Mouse (Mus musculus) midbrain, embryonic 16.5 days (tissue): ENCODE data around the gene Sult2b1. TPM values are rescaled to one million over a fixed set of nuclear protein-coding genes. Genes with fewer than 3 reads are reported as not detected.

ENCODE experiments used
- ATAC-seq: fragments of 200-750 bp; cut with Nextera tagmentation; 2 replicates; pipeline ENCODE4 v1.8.0; 2017; ENCODE audit warnings: moderate TSS enrichment
- H3K27ac ChIP-seq: fragments of 300-500 bp; sonication (generic); 2 replicates; pipeline ENCODE4 v1.5.1; 2014; ENCODE audit warnings: mild to moderate bottlenecking, low read length, mixed read lengths
- H3K27me3 ChIP-seq: fragments of 300-500 bp; sonication (generic); 2 replicates; pipeline ENCODE4 v1.6.1; 2014; ENCODE audit warnings: low read depth, low read length, mixed read lengths; ENCODE audit not compliant: control insufficient read depth, insufficient read depth
- H3K36me3 ChIP-seq: fragments of 300-500 bp; sonication (generic); 2 replicates; pipeline ENCODE4 v1.6.1; 2014; ENCODE audit warnings: mild to moderate bottlenecking, low read length, moderate library complexity, mixed read lengths; ENCODE audit not compliant: control insufficient read depth, insufficient read depth
- H3K4me1 ChIP-seq: fragments of 300-500 bp; sonication (generic); 2 replicates; pipeline ENCODE4 v1.6.1; 2014; ENCODE audit warnings: mild to moderate bottlenecking, low read length, mixed read lengths; ENCODE audit not compliant: control insufficient read depth, insufficient read depth
- H3K4me2 ChIP-seq: fragments of 300-500 bp; sonication (generic); 2 replicates; pipeline ENCODE4 v1.6.1; 2014; ENCODE audit warnings: mild to moderate bottlenecking, low read length, mixed read lengths
- H3K4me3 ChIP-seq: fragments of 300-500 bp; sonication (generic); 2 replicates; pipeline ENCODE4 v1.5.1; 2014; ENCODE audit warnings: low read depth, mild to moderate bottlenecking, low read length, moderate library complexity, mixed read lengths
- H3K9ac ChIP-seq: fragments of 300-500 bp; sonication (generic); 2 replicates; pipeline ENCODE4 v1.6.1; 2014; ENCODE audit warnings: low read depth, low read length, mixed read lengths
- H3K9me3 ChIP-seq: fragments of 300-500 bp; sonication (generic); replicated peaks from 2 replicates; pipeline ENCODE4 v1.6.1; 2014; ENCODE audit warnings: mild to moderate bottlenecking, low read length, mixed read lengths; ENCODE audit not compliant: control insufficient read depth, poor library complexity, severe bottlenecking
- WGBS: fragments of 180-500 bp; shearing (Covaris S2); extraction: QIAGEN DNeasy Blood & Tissue Kit; methylation state at CpG from one replicate; pipeline ENCODE4 v1.1.7; 2014; 5-methylcytosine and 5-hydroxymethylcytosine counted together
- polyA plus RNA-seq: library from polyadenylated mRNA; unstranded; fragments of >200 nt; fragmentation: Nextera tagmentation; extraction: Ambion mirVana; gene quantifications from 2 replicates; pipeline ENCODE4 v1.2.1, GENCODE M21; 2015

Sult2b1 gene
- polyA plus RNA-seq, 1 experiment from 2014 or later, result 6.4 TPM

GRCm38 (mm10) chr7:45808471-45808870 lies 24.0 kb upstream of the Sult2b1 start:
- Histone ChIP-seq H3K27me3 (no peaks in the 10 kb centered on the region), H3K27ac (peak overlapping the region; percentile 35; the same call in 1 of the 2 replicates), H3K9ac (no peak overlapping the region), H3K36me3 (peaks cover 50% of the 10 kb centered on the region), H3K9me3 (no peaks in the 10 kb centered on the region), H3K4me3 (no peak overlapping the region), H3K4me1 (peaks cover 18% of the 10 kb centered on the region), H3K4me2 (no peak overlapping the region)
- ATAC-seq, result no peak
- 37% methylated on average over 11 of the region's 11 CpGs for WGBS

- peaks cover 45% of the 10 kb centered on the region for H3K36me3 ChIP-seq
- no peak overlapping the region for H3K4me2 ChIP-seq
- H3K27me3 ChIP-seq, result no peaks in the 10 kb centered on the region
- peak overlapping the region; percentile 5; the same call in 1 of the 2 replicates for H3K27ac ChIP-seq
- no peak overlapping the region for H3K9ac ChIP-seq
- no peaks in the 10 kb centered on the region for H3K9me3 ChIP-seq
- no peak overlapping the region for H3K4me3 ChIP-seq
- WGBS, result 61% methylated on average over 5 of the region's 5 CpGs
- peaks cover 6% of the 10 kb centered on the region; the same call in 1 of the 2 replicates for H3K4me1 ChIP-seq
- ATAC-seq, result no peak
Measured at GRCm38 (mm10) chr7:45805941-45806340, 21.5 kb upstream of the Sult2b1 start.

GRCm38 (mm10) chr7:45802551-45802950 lies 18.1 kb upstream of the Sult2b1 start:
- Histone ChIP-seq H3K36me3 (peaks cover 20% of the 10 kb centered on the region), H3K9me3 (no peaks in the 10 kb centered on the region), H3K4me2 (no peak overlapping the region), H3K27me3 (no peaks in the 10 kb centered on the region), H3K4me1 (peaks cover 20% of the 10 kb centered on the region), H3K27ac (no peak overlapping the region), H3K9ac (no peak overlapping the region), H3K4me3 (no peak overlapping the region)
- WGBS, result 92% methylated on average over 6 of the region's 6 CpGs
- no peak for ATAC-seq

GRCm38 (mm10) chr7:45801348-45801747 lies 16.9 kb upstream of the Sult2b1 start:
- ATAC-seq, result peak; percentile 49; the same call in 1 of the 2 replicates
- Histone ChIP-seq H3K4me3 (no peak overlapping the region), H3K27ac (peak overlapping the region; percentile 56), H3K4me1 (peaks cover 23% of the 10 kb centered on the region), H3K36me3 (peaks cover 16% of the 10 kb centered on the region), H3K27me3 (no peaks in the 10 kb centered on the region), H3K9me3 (no peaks in the 10 kb centered on the region), H3K9ac (no peak overlapping the region), H3K4me2 (no peak overlapping the region)
- 2% methylated on average over 12 of the region's 12 CpGs for WGBS

- no peak overlapping the region for H3K4me2 ChIP-seq
- no peak for ATAC-seq
- H3K36me3 ChIP-seq, result peaks cover 16% of the 10 kb centered on the region
- peak overlapping the region; percentile 56 for H3K27ac ChIP-seq
- H3K4me1 ChIP-seq, result peaks cover 23% of the 10 kb centered on the region
- no peak overlapping the region for H3K4me3 ChIP-seq
- no peak overlapping the region for H3K9ac ChIP-seq
- 23% methylated on average over 19 of the region's 25 CpGs for WGBS
- no peaks in the 10 kb centered on the region for H3K9me3 ChIP-seq
- H3K27me3 ChIP-seq, result no peaks in the 10 kb centered on the region
Measured at GRCm38 (mm10) chr7:45800546-45801204, 16.2 kb upstream of the Sult2b1 start.

- H3K9ac ChIP-seq, result no peak overlapping the region
- no peaks in the 10 kb centered on the region; the same call in 1 of the 2 replicates for H3K27me3 ChIP-seq
- H3K36me3 ChIP-seq, result peaks cover 22% of the 10 kb centered on the region
- H3K4me3 ChIP-seq, result no peak overlapping the region
- H3K4me1 ChIP-seq, result peaks cover 23% of the 10 kb centered on the region
- no peak overlapping the region for H3K27ac ChIP-seq
- 45% methylated on average over 7 of the region's 7 CpGs for WGBS
- no peak for ATAC-seq
- H3K9me3 ChIP-seq, result no peaks in the 10 kb centered on the region
- H3K4me2 ChIP-seq, result no peak overlapping the region
Measured at GRCm38 (mm10) chr7:45800001-45800400, 15.5 kb upstream of the Sult2b1 start.

- Histone ChIP-seq H3K4me1 (peaks cover 23% of the 10 kb centered on the region), H3K27me3 (no peaks in the 10 kb centered on the region; the same call in 1 of the 2 replicates), H3K4me2 (no peak overlapping the region), H3K9ac (no peak overlapping the region; the same call in 1 of the 2 replicates), H3K27ac (no peak overlapping the region), H3K36me3 (peaks cover 33% of the 10 kb centered on the region), H3K4me3 (no peak overlapping the region), H3K9me3 (no peaks in the 10 kb centered on the region)
- no peak for ATAC-seq
- 61% methylated on average over 7 of the region's 7 CpGs for WGBS
Measured at GRCm38 (mm10) chr7:45798931-45799330, 14.5 kb upstream of the Sult2b1 start.

- H3K27ac ChIP-seq, result no peak overlapping the region
- H3K36me3 ChIP-seq, result peaks cover 35% of the 10 kb centered on the region
- peaks cover 23% of the 10 kb centered on the region for H3K4me1 ChIP-seq
- H3K4me2 ChIP-seq, result peak overlapping the region; percentile 47
- 4% methylated on average over 19 of the region's 19 CpGs for WGBS
- peak overlapping the region; percentile 49 for H3K9ac ChIP-seq
- peak overlapping the region; percentile 22; the same call in 1 of the 2 replicates for H3K4me3 ChIP-seq
- ATAC-seq, result no peak
- H3K27me3 ChIP-seq, result no peaks in the 10 kb centered on the region; the same call in 1 of the 2 replicates
- no peaks in the 10 kb centered on the region for H3K9me3 ChIP-seq
Measured at GRCm38 (mm10) chr7:45798511-45798836, 14.0 kb upstream of the Sult2b1 start.

- H3K4me3 ChIP-seq, result peak overlapping the region; percentile 22
- no peak overlapping the region for H3K27ac ChIP-seq
- ATAC-seq, result no peak
- peaks cover 35% of the 10 kb centered on the region for H3K36me3 ChIP-seq
- H3K4me1 ChIP-seq, result peaks cover 23% of the 10 kb centered on the region
- H3K27me3 ChIP-seq, result no peaks in the 10 kb centered on the region; the same call in 1 of the 2 replicates
- H3K9ac ChIP-seq, result peak overlapping the region; percentile 49
- no peaks in the 10 kb centered on the region for H3K9me3 ChIP-seq
- 2% methylated on average over 60 of the region's 60 CpGs for WGBS
- peak overlapping the region; percentile 47 for H3K4me2 ChIP-seq
Measured at GRCm38 (mm10) chr7:45797661-45798510, 13.4 kb upstream of the Sult2b1 start.
